Comparison of ENCODE assay signal across 31 mouse cellular contexts in genomic region chr2:131905776-131906175, GRCm38 (mm10). TPM values are rescaled to one million over a fixed set of nuclear protein-coding genes. Genes with fewer than 3 reads are reported as not detected.
DNase-seq lines count a peak whose midpoint lies in the region; ATAC-seq and TF ChIP-seq lines count a peak whose summit lies in the region.
"Had no signal": no experiment of that assay in that cellular context is flagged by ENCODE, and none has a peak within 500 bp of the region (broad histone marks: within the 10 kb centered on the region; RNA-seq: fewer than 3 reads in every experiment).

No protein-coding gene starts in this region.

- DNase-seq in heart, embryonic 10.5 days (ENCODE audit: low spot score): peak; percentile 50
- no peak for DNase-seq in heart, postnatal 14 days
- no peak for DNase-seq in liver, embryonic 14.5 days (ENCODE audit: low read depth in 3 of 3, low spot score in 3 of 3)
- DNase-seq in lung, postnatal 0 days (ENCODE audit: low spot score): peak; percentile 89
- no peak for DNase-seq in kidney, postnatal 25 days
- DNase-seq in layer of hippocampus, postnatal 36 days: no peak
- DNase-seq: adrenal gland, adult 8-10 months; cerebellum, adult 9-10 months; heart, postnatal 10 days; kidney, postnatal 36 days had no signal

- intact Hi-C loops in heart, postnatal 14 days (cut with DNase I): no loop called here

- WGBS in heart, embryonic 10.5 days: 65% methylated on average over 6 of the region's 6 CpGs
- 36% methylated on average over 6 of the region's 6 CpGs for WGBS in liver, embryonic 14.5 days (ENCODE audit: insufficient replicate concordance)
- WGBS in lung, postnatal 0 days: 29% methylated on average over 6 of the region's 6 CpGs

- no peak for TF ChIP-seq EP300 in liver, embryonic 14.5 days (IDR thresholded peaks at IDR 0.05; ENCODE audit: low read depth)
- peak; percentile 98 for TF ChIP-seq EP300 in lung, postnatal 0 days (IDR thresholded peaks at IDR 0.05)

- H3K27ac ChIP-seq in heart, embryonic 10.5 days: 0 out of 2 replicates have a peak overlapping the region, but pooled peaks have one; percentile 8
- H3K27ac ChIP-seq in liver, embryonic 14.5 days: peak overlapping the region; percentile 89
- no peak overlapping the region for H3K27ac ChIP-seq in lung, postnatal 0 days (ENCODE audit: low read length)
- H3K27ac ChIP-seq: hindbrain, postnatal 0 days; left cerebral cortex, adult 2 months; macrophage had no signal

- no peaks in the 10 kb centered on the region for H3K27me3 ChIP-seq in heart, embryonic 10.5 days (ENCODE audit: insufficient read depth, poor library complexity, severe bottlenecking)
- H3K27me3 ChIP-seq in liver, embryonic 14.5 days (ENCODE audit: control insufficient read depth, insufficient read depth, low read length): no peaks in the 10 kb centered on the region
- no peaks in the 10 kb centered on the region for H3K27me3 ChIP-seq in lung, postnatal 0 days (replicated peaks; ENCODE audit: insufficient read depth, low read length)
- H3K27me3 ChIP-seq: heart, embryonic 12.5 days; Patski had no signal

- peaks cover 47% of the 10 kb centered on the region for H3K4me1 ChIP-seq in heart, embryonic 10.5 days
- H3K4me1 ChIP-seq in liver, embryonic 14.5 days (replicated peaks; ENCODE audit: control insufficient read depth in 2 of 2, insufficient read depth in 2 of 2, low read length in 1 of 2): peaks cover 31 to 46% of the 10 kb centered on the region in 2 experiments
- H3K4me1 ChIP-seq in lung, postnatal 0 days (ENCODE audit: insufficient read depth, low read depth, low read length): no peaks in the 10 kb centered on the region; the same call in 1 of the 2 replicates

- no peak for TF ChIP-seq CTCF in liver, embryonic 14.5 days (IDR thresholded peaks at IDR 0.05; ENCODE audit: low read depth)
- no peak for TF ChIP-seq CTCF in lung, postnatal 0 days (IDR thresholded peaks at IDR 0.05)

- H3K4me2 ChIP-seq in liver, embryonic 14.5 days (ENCODE audit: low read depth): peak overlapping the region; percentile 63
- H3K4me2 ChIP-seq in lung, postnatal 0 days (replicated peaks; ENCODE audit: low read depth, low read length): no peak overlapping the region
- H3K4me2 ChIP-seq: heart, embryonic 12.5 days; midbrain, embryonic 11.5 days had no signal

- ATAC-seq in liver, embryonic 14.5 days (ENCODE audit: insufficient read depth): no peak
- peak; percentile 50 for ATAC-seq in lung, postnatal 0 days
- peak; percentile 38 for ATAC-seq in megakaryocyte, adult 5-6 weeks (ENCODE audit: poor library complexity, severe bottlenecking)
- no peak for ATAC-seq in erythroblast, adult 5-6 weeks (replicated peaks; ENCODE audit: low FRiP score, poor library complexity, severe bottlenecking)
- ATAC-seq: CD4-positive, CD25-positive, alpha-beta regulatory T cell, adult 4 months; hindbrain, postnatal 0 days; intestine, embryonic 16.5 days; Patski had no signal

- no peak overlapping the region for H3K4me3 ChIP-seq in heart, embryonic 10.5 days
- H3K4me3 ChIP-seq in liver, embryonic 14.5 days (ENCODE audit: insufficient read depth in 1 of 2, low read depth in 2 of 2, low read length in 2 of 2): no peak overlapping the region
- H3K4me3 ChIP-seq in lung, postnatal 0 days (ENCODE audit: low read depth, low read length): no peak overlapping the region
- H3K4me3 ChIP-seq: heart, embryonic 12.5 days; left cerebral cortex, adult 2 months had no signal

- no peaks in the 10 kb centered on the region for H3K36me3 ChIP-seq in heart, embryonic 10.5 days
- no peaks in the 10 kb centered on the region for H3K36me3 ChIP-seq in liver, embryonic 14.5 days (replicated peaks; ENCODE audit: control insufficient read depth, insufficient read depth, low read depth)
- H3K36me3 ChIP-seq in lung, postnatal 0 days (ENCODE audit: insufficient read depth, low read length): no peaks in the 10 kb centered on the region
- H3K36me3 ChIP-seq: heart, embryonic 12.5 days had no signal

- no peaks in the 10 kb centered on the region for H3K9me3 ChIP-seq in heart, embryonic 10.5 days
- no peaks in the 10 kb centered on the region for H3K9me3 ChIP-seq in liver, embryonic 14.5 days (ENCODE audit: control insufficient read depth, low read length)
- no peaks in the 10 kb centered on the region for H3K9me3 ChIP-seq in lung, postnatal 0 days (ENCODE audit: low read length)
- H3K9me3 ChIP-seq: heart, embryonic 12.5 days had no signal

- H3K9ac ChIP-seq in liver, embryonic 14.5 days (replicated peaks): no peak overlapping the region
- no peak overlapping the region for H3K9ac ChIP-seq in lung, postnatal 0 days (replicated peaks; ENCODE audit: low read depth)
- H3K9ac ChIP-seq: heart, embryonic 12.5 days had no signal

RNA-seq across cellular contexts. Expression of gene Prnp, which starts 4.0 kb away (rescaled TPM):
- 62.6 and 67.0 TPM in 2 replicates for polyA plus RNA-seq in heart, embryonic 10.5 days (2016; fragmentation: Nextera tagmentation; extraction: Ambion mirVana)
- total RNA-seq in heart, postnatal 14 days (2021): 10 to 100 TPM; 81.6 to 88.1 TPM
- 12.5 and 15.6 TPM in 2 replicates for polyA plus RNA-seq in liver, embryonic 14.5 days (2012; rRNA removed)
- polyA plus RNA-seq in liver, embryonic 14.5 days (2014; fragmentation: Nextera tagmentation; extraction: Ambion mirVana): 16.9 and 20.3 TPM in 2 replicates
- polyA plus RNA-seq in lung, postnatal 0 days (2015; fragmentation: Nextera tagmentation; extraction: Ambion mirVana): 135 and 142 TPM in 2 replicates
- 0.80 and 1.6 TPM in 2 replicates for total RNA-seq in megakaryocyte, adult 5-6 weeks (2015)
- total RNA-seq in megakaryocyte, adult 5-6 weeks (2017): 1.7 and 2.0 TPM in 2 replicates
- 100 to 1,000 TPM; 922 to 985 TPM for total RNA-seq in layer of hippocampus, postnatal 36 days (2021)
- 80.3 and 84.9 TPM in 2 replicates for total RNA-seq in erythroblast, adult 5-6 weeks (2015; ENCODE audit: low replicate concordance)
- total RNA-seq in erythroblast, adult 5-6 weeks (2017; ENCODE audit: low replicate concordance): 147 and 159 TPM in 2 replicates

RNA-seq across cellular contexts. Expression of gene Prn, which starts 4.0 kb away (rescaled TPM):
- polyA plus RNA-seq in heart, embryonic 10.5 days (2016; fragmentation: Nextera tagmentation; extraction: Ambion mirVana): 0.35 TPM in 1 of 2 replicates, not detected in the other
- total RNA-seq in heart, postnatal 14 days (2021): 1 to 10 TPM in 1 of 2 experiments, under 1 TPM in 1; 0.71 to 2.8 TPM
- polyA plus RNA-seq in liver, embryonic 14.5 days (2012; rRNA removed): not detected in 2 replicates
- polyA plus RNA-seq in liver, embryonic 14.5 days (2014; fragmentation: Nextera tagmentation; extraction: Ambion mirVana): not detected in 2 replicates
- not detected in 2 replicates for polyA plus RNA-seq in lung, postnatal 0 days (2015; fragmentation: Nextera tagmentation; extraction: Ambion mirVana)
- not detected in 2 replicates for total RNA-seq in megakaryocyte, adult 5-6 weeks (2015)
- not detected in 2 replicates for total RNA-seq in megakaryocyte, adult 5-6 weeks (2017)
- total RNA-seq in layer of hippocampus, postnatal 36 days (2021): not detected
- not detected in 2 replicates for total RNA-seq in erythroblast, adult 5-6 weeks (2015; ENCODE audit: low replicate concordance)
- not detected in 2 replicates for total RNA-seq in erythroblast, adult 5-6 weeks (2017; ENCODE audit: low replicate concordance)
- total RNA-seq: adrenal gland, adult 8-10 months; ES-E14; gastrocnemius, postnatal 4 days; hindbrain, postnatal 0 days; midbrain, postnatal 0 days had no signal
- polyA plus RNA-seq: CD4-positive, CD25-positive, alpha-beta regulatory T cell, adult 4 months; cortical plate, adult 2 months; embryonic facial prominence, embryonic 11.5 days; forebrain, embryonic 11.5 days; hindbrain, embryonic 11.5 days; intestine, embryonic 16.5 days; kidney, embryonic 14.5 days; limb, embryonic 14.5 days; macrophage; midbrain, embryonic 11.5 days; midbrain, postnatal 0 days; neural tube, embryonic 14.5 days; Patski; spleen, adult 2 months had no signal

RNA-seq across cellular contexts. Expression of gene Prnd, which starts 44.9 kb away (rescaled TPM):
- 3.1 and 4.6 TPM in 2 replicates for polyA plus RNA-seq in heart, embryonic 10.5 days (2016; fragmentation: Nextera tagmentation; extraction: Ambion mirVana)
- total RNA-seq in heart, postnatal 14 days (2021): 10 to 100 TPM in 1 of 2 experiments, 1 to 10 TPM in 1; 3.2 to 10.4 TPM
- 0.16 and 0.21 TPM in 2 replicates for polyA plus RNA-seq in liver, embryonic 14.5 days (2012; rRNA removed)
- polyA plus RNA-seq in liver, embryonic 14.5 days (2014; fragmentation: Nextera tagmentation; extraction: Ambion mirVana): 0.11 TPM in 1 of 2 replicates, not detected in the other
- polyA plus RNA-seq in lung, postnatal 0 days (2015; fragmentation: Nextera tagmentation; extraction: Ambion mirVana): 3.5 and 6.0 TPM in 2 replicates
- not detected in 2 replicates for total RNA-seq in megakaryocyte, adult 5-6 weeks (2015)
- not detected in 2 replicates for total RNA-seq in megakaryocyte, adult 5-6 weeks (2017)
- total RNA-seq in layer of hippocampus, postnatal 36 days (2021): under 1 TPM; 0.13 to 0.25 TPM
- total RNA-seq in erythroblast, adult 5-6 weeks (2015; ENCODE audit: low replicate concordance): not detected in 2 replicates
- not detected in 2 replicates for total RNA-seq in erythroblast, adult 5-6 weeks (2017; ENCODE audit: low replicate concordance)
- polyA plus RNA-seq: macrophage had no signal

RNA-seq across cellular contexts. Expression of gene Erv3, which starts 46.2 kb away (rescaled TPM):
- not detected in 2 replicates for polyA plus RNA-seq in heart, embryonic 10.5 days (2016; fragmentation: Nextera tagmentation; extraction: Ambion mirVana)
- not detected for total RNA-seq in heart, postnatal 14 days (2021)
- 0.01 and 0.02 TPM in 2 replicates for polyA plus RNA-seq in liver, embryonic 14.5 days (2012; rRNA removed)
- not detected in 2 replicates for polyA plus RNA-seq in liver, embryonic 14.5 days (2014; fragmentation: Nextera tagmentation; extraction: Ambion mirVana)
- polyA plus RNA-seq in lung, postnatal 0 days (2015; fragmentation: Nextera tagmentation; extraction: Ambion mirVana): not detected in 2 replicates
- not detected in 2 replicates for total RNA-seq in megakaryocyte, adult 5-6 weeks (2015)
- not detected in 2 replicates for total RNA-seq in megakaryocyte, adult 5-6 weeks (2017)
- total RNA-seq in layer of hippocampus, postnatal 36 days (2021): under 1 TPM; 0.18 to 0.22 TPM
- total RNA-seq in erythroblast, adult 5-6 weeks (2015; ENCODE audit: low replicate concordance): not detected in 2 replicates
- not detected in 2 replicates for total RNA-seq in erythroblast, adult 5-6 weeks (2017; ENCODE audit: low replicate concordance)
- total RNA-seq: adrenal gland, adult 8-10 months; ES-E14; heart, postnatal 10 days; hindbrain, postnatal 0 days; midbrain, postnatal 0 days had no signal
- polyA plus RNA-seq: CD4-positive, CD25-positive, alpha-beta regulatory T cell, adult 4 months; embryonic facial prominence, embryonic 11.5 days; forebrain, embryonic 11.5 days; heart, embryonic 12.5 days; hindbrain, embryonic 11.5 days; intestine, embryonic 16.5 days; kidney, embryonic 14.5 days; macrophage; midbrain, embryonic 11.5 days; midbrain, postnatal 0 days; neural tube, embryonic 14.5 days; Patski; spleen, adult 2 months had no signal

Comparison
In these comparisons a context has a peak if more than half of its experiments do, and no peak if none do; other contexts are left out.
1. DNase-seq: peak in heart, embryonic 10.5 days (single experiment) and lung, postnatal 0 days (single experiment); none in heart, postnatal 14 days (0 of 2), liver, embryonic 14.5 days (0 of 3), kidney, postnatal 25 days (0 of 2) and layer of hippocampus, postnatal 36 days (0 of 2).
2. ATAC-seq: peak in lung, postnatal 0 days (single experiment) and megakaryocyte, adult 5-6 weeks (single experiment); none in liver, embryonic 14.5 days (single experiment) and erythroblast, adult 5-6 weeks (single experiment).
3. RNA of gene Prnp, which starts 4.0 kb away (total RNA-seq): 922 to 985 TPM in layer of hippocampus, postnatal 36 days, 80.3 to 159 TPM in erythroblast, adult 5-6 weeks and 81.6 to 88.1 TPM in heart, postnatal 14 days; 0.80 to 2.0 TPM in megakaryocyte, adult 5-6 weeks; every median in the first group is over 10 times any median in the second.